Mouse (Mus musculus) CH12.LX (cell line): ENCODE results near the gene Afg1l. TPM values are rescaled to one million over a fixed set of nuclear protein-coding genes. Genes with fewer than 3 reads are reported as not detected.
A peak's percentile ranks its signal among the peaks of the same experiment; 100 is the strongest.

Experiments used
- DNase-seq: peaks from one replicate; pipeline ENCODE4 v3.0.0-alpha.2; 2013; ENCODE audit errors: extremely low read depth
- H3K27ac ChIP-seq: 2 replicates; pipeline ENCODE4 v1.5.1; 2012; ENCODE audit warnings: low read depth, mild to moderate bottlenecking, control low read depth, moderate library complexity; ENCODE audit not compliant: insufficient read depth
- H3K27me3 ChIP-seq: replicated peaks from 2 replicates; pipeline ENCODE3; 2012; ENCODE audit warnings: inconsistent platforms
- H3K36me3 ChIP-seq, 2 experiments: replicated peaks in 1 of 2; 2 replicates each; pipeline versions ENCODE3 to v1.6.1; 2012; ENCODE audit warnings: inconsistent platforms in 1 of 2, low read length in 1 of 2, mild to moderate bottlenecking in 1 of 2, mixed read lengths in 1 of 2, moderate library complexity in 1 of 2; ENCODE audit not compliant: control insufficient read depth in 1 of 2, insufficient read depth in 1 of 2
- H3K4me1 ChIP-seq, 2 experiments: 2 replicates each; pipeline ENCODE4 v1.6.1; 2012; ENCODE audit warnings: inconsistent platforms in 1 of 2, moderate library complexity in 1 of 2; ENCODE audit not compliant: insufficient read depth in 2 of 2, control insufficient read depth in 1 of 2
- H3K4me2 ChIP-seq: 2 replicates; pipeline ENCODE4 v1.6.1; 2012; ENCODE audit warnings: low read depth, mild to moderate bottlenecking, control low read depth; ENCODE audit not compliant: poor library complexity, insufficient read depth, severe bottlenecking
- H3K4me3 ChIP-seq, 3 experiments: fragments of 150-350 bp in 1 of 3; sonication (generic) in 1 of 3; replicated peaks in 1 of 3; 2 replicates each; pipeline versions ENCODE3 to v1.5.1; 2011 to 2012; ENCODE audit warnings: low read depth in 2 of 3, low read length in 2 of 3, mild to moderate bottlenecking in 2 of 3, moderate library complexity in 2 of 3, control low read depth in 1 of 3, improper control_type of control experiment in 1 of 3, inconsistent platforms in 1 of 3, mixed read lengths in 1 of 3; ENCODE audit not compliant: poor library complexity in 1 of 3
- H3K79me2 ChIP-seq: replicated peaks from 2 replicates; pipeline ENCODE4 v1.6.1; 2012; ENCODE audit warnings: mild to moderate bottlenecking, moderate library complexity; ENCODE audit not compliant: control insufficient read depth, poor library complexity, insufficient read depth, severe bottlenecking; ENCODE audit errors: extremely low read depth
- H3K9ac ChIP-seq: 2 replicates; pipeline ENCODE4 v1.6.1; 2012; ENCODE audit warnings: low read depth, mild to moderate bottlenecking, control low read depth, moderate library complexity; ENCODE audit not compliant: insufficient read depth
- H3K9me3 ChIP-seq: replicated peaks from 2 replicates; pipeline ENCODE3; 2012; ENCODE audit warnings: low read length, inconsistent platforms, mixed read lengths
- CTCF ChIP-seq, 2 experiments: IDR thresholded peaks in 1 of 2; conservative IDR thresholded peaks in 1 of 2; 2 replicates each; pipeline ENCODE4 v1.5.1; 2011 to 2012; ENCODE audit warnings: low read depth in 2 of 2, low read length in 2 of 2, improper control_type of control experiment in 1 of 2, inconsistent platforms in 1 of 2, mild to moderate bottlenecking in 1 of 2, moderate library complexity in 1 of 2
- E2F4 ChIP-seq: IDR thresholded peaks from 2 replicates; pipeline ENCODE4 v1.6.1; 2011; ENCODE audit warnings: low read depth, low read length, improper control_type of control experiment; ENCODE audit not compliant: insufficient replicate concordance
- ELF1 ChIP-seq: IDR thresholded peaks from 2 replicates; pipeline ENCODE4 v1.6.1; 2014; ENCODE audit warnings: low read depth, mild to moderate bottlenecking, inconsistent platforms, low read length, improper control_type of control experiment
- IRF4 ChIP-seq: IDR thresholded peaks from 2 replicates; pipeline ENCODE4 v1.6.1; 2014; ENCODE audit warnings: low read depth, mild to moderate bottlenecking, inconsistent platforms, low read length, improper control_type of control experiment
- JUND ChIP-seq: conservative IDR thresholded peaks from 2 replicates; pipeline ENCODE4 v1.6.1; 2011; ENCODE audit warnings: low read depth, low read length, improper control_type of control experiment
- KAT2A ChIP-seq: IDR thresholded peaks from 2 replicates; pipeline ENCODE4 v1.6.1; 2012; ENCODE audit warnings: low read length, improper control_type of control experiment, inconsistent platforms; ENCODE audit not compliant: insufficient replicate concordance
- MAX ChIP-seq: IDR thresholded peaks from 2 replicates; pipeline ENCODE4 v1.6.1; 2011; ENCODE audit warnings: low read length, improper control_type of control experiment
- RAD21 ChIP-seq: IDR thresholded peaks from 2 replicates; pipeline ENCODE4 v1.6.1; 2011; ENCODE audit warnings: low read depth, mild to moderate bottlenecking, low read length, improper control_type of control experiment, moderate library complexity
- SIN3A ChIP-seq: IDR thresholded peaks from 2 replicates; pipeline ENCODE4 v1.6.1; 2012; ENCODE audit warnings: low read length, improper control_type of control experiment, inconsistent platforms
- SMC3 ChIP-seq: IDR thresholded peaks from 2 replicates; pipeline ENCODE4 v1.6.1; 2011; ENCODE audit warnings: low read depth, low read length, improper control_type of control experiment
- UBTF ChIP-seq: IDR thresholded peaks from 2 replicates; pipeline ENCODE4 v1.6.1; 2012; ENCODE audit warnings: low read depth, mild to moderate bottlenecking, inconsistent platforms, low read length, improper control_type of control experiment, moderate library complexity
- USF1 ChIP-seq: IDR thresholded peaks from 2 replicates; pipeline ENCODE4 v1.6.1; 2014; ENCODE audit warnings: low read depth, mild to moderate bottlenecking, inconsistent platforms, low read length, improper control_type of control experiment
- ZC3H11A ChIP-seq: IDR thresholded peaks from 2 replicates; pipeline ENCODE4 v1.6.1; 2012; ENCODE audit warnings: low read depth, mild to moderate bottlenecking, inconsistent platforms, low read length, improper control_type of control experiment
- dilution Hi-C: fragments of 300-500 bp; cut with MboI; formaldehyde crosslinking; loops from 2 replicates; pipeline ENCODE4 v1.14.3; 2020; ENCODE audit warnings: low sequenced_read_pairs; ENCODE audit not compliant: extremely low pct_unique_long_range_greater_than_20kb, extremely low pct_ligation_motif_present
- in situ Hi-C: fragments of 300-500 bp; cut with MboI; formaldehyde crosslinking; loops from 3 replicates; pipeline ENCODE4 v1.14.3; 2019; ENCODE audit warnings: low sequenced_read_pairs, low pct_ligation_motif_present, low pct_unique_long_range_greater_than_20kb, mixed read lengths
- polyA plus RNA-seq: library from polyadenylated mRNA; unstranded; fragments of >175 nt; gene quantifications from 2 replicates; pipeline ENCODE4 v1.2.1, GENCODE M21; 2012; ENCODE audit warnings: low read depth; ENCODE audit not compliant: insufficient read length
- total RNA-seq, 2 experiments: library from RNA; depleted of rRNA; stranded (reverse); fragments of 300-350 nt in 1 of 2; fragments of >200 nt in 1 of 2; gene quantifications; 2 replicates each; pipeline ENCODE4 v1.2.3; 2012 to 2014

Gene Afg1l
- total and polyA plus RNA-seq, 3 experiments = 3.1 to 6.9 (median 4.5) TPM

- H3K79me2 ChIP-seq = no peaks in the 10 kb centered on the region
- no peaks in the 10 kb centered on the region for H3K27me3 ChIP-seq
- peaks cover 5 to 10% of the 10 kb centered on the region in 2 experiments for H3K36me3 ChIP-seq
- in situ Hi-C loops = loop anchor here (10.0 to 25.0 kb wide), 3 partner anchors 327 to 679 kb away; no protein-coding TSS in a partner anchor
- no peak overlapping the region for H3K9ac ChIP-seq
- no peaks in the 10 kb centered on the region for H3K4me1 ChIP-seq
- DNase-seq = peak; percentile 34
- no peaks in the 10 kb centered on the region for H3K9me3 ChIP-seq
- no peak overlapping the region for H3K4me3 ChIP-seq
- H3K27ac ChIP-seq = no peak overlapping the region
- TF ChIP-seq ELF1 = no peak
- TF ChIP-seq E2F4 = no peak
- TF ChIP-seq ZC3H11A = peak; percentile 2; the same call in 1 of the 2 replicates
- TF ChIP-seq CTCF (conservative IDR thresholded peaks at IDR 0.05 in 1 of 2, IDR thresholded peaks at IDR 0.05 in 1 of 2; ENCODE audit: low read depth in 2 of 2, low read length in 2 of 2) = peak; percentile 31 to 85; a peak in 3 of 4 replicates
- TF ChIP-seq RAD21 = peak; percentile 90
- TF ChIP-seq SMC3 = peak; percentile 80
- no peak overlapping the region for H3K4me2 ChIP-seq
- dilution Hi-C loops = no loop called here
These were observed 170.2 kb downstream of the Afg1l start for GRCm38 (mm10) chr10:42307980-42308686.

- Histone ChIP-seq H3K4me3 (no peak overlapping the region), H3K4me1 (no peaks in the 10 kb centered on the region), H3K9me3 (no peaks in the 10 kb centered on the region), H3K9ac (no peak overlapping the region)
- DNase-seq = no peak
- dilution Hi-C loops = no loop called here
- no peak for TF ChIP-seq JUND
- peak; percentile 5; the same call in 1 of the 2 replicates for TF ChIP-seq USF1
- TF ChIP-seq, all 38 proteins: peak for 1
- Histone ChIP-seq H3K27me3 (no peaks in the 10 kb centered on the region), H3K4me2 (no peak overlapping the region), H3K36me3 (peaks cover 0 to 2% of the 10 kb centered on the region in 2 experiments), H3K79me2 (no peaks in the 10 kb centered on the region), H3K27ac (no peak overlapping the region)
- in situ Hi-C loops = loop anchor here (10.0 to 25.0 kb wide), 3 partner anchors 328 to 681 kb away; no protein-coding TSS in a partner anchor
These were observed 171.9 kb downstream of the Afg1l start for GRCm38 (mm10) chr10:42306422-42306821.

GRCm38 (mm10) chr10:42300805-42301204 is 177.6 kb downstream of the Afg1l start:
- Histone ChIP-seq H3K36me3 (no peaks in the 10 kb centered on the region), H3K4me2 (no peak overlapping the region), H3K4me1 (peaks cover 8 to 18% of the 10 kb centered on the region in 2 experiments), H3K27ac (no peak overlapping the region), H3K79me2 (no peaks in the 10 kb centered on the region), H3K4me3 (no peak overlapping the region), H3K27me3 (no peaks in the 10 kb centered on the region), H3K9me3 (peaks cover 4% of the 10 kb centered on the region), H3K9ac (no peak overlapping the region)
- TF ChIP-seq ELF1 (no peak), IRF4 (no peak), RAD21 (no peak), SIN3A (no peak), UBTF (no peak), MAX (no peak), KAT2A (no peak)
- in situ Hi-C loops = loop anchor here (10.0 to 25.0 kb wide), 3 partner anchors 334 to 686 kb away; no protein-coding TSS in a partner anchor
- dilution Hi-C loops = no loop called here
- DNase-seq = no peak
